Mouse (Mus musculus): ENCODE measurements at regions not wholly inside any gene's neighbourhood (a gene's known extent, or its start where the extent isn't known, plus 50 kb on each side); places are given as distances from the start of the nearest gene placed in this dataset.

- TF ChIP-seq CTCF (IDR thresholded peaks at IDR 0.05; ENCODE audit: control insufficient read depth, insufficient read depth, insufficient read length) (no peak), MAX (IDR thresholded peaks at IDR 0.05) (no peak), USF1 (IDR thresholded peaks at IDR 0.05; ENCODE audit: low read depth) (no peak), MYOD1 (IDR thresholded peaks at IDR 0.05; ENCODE audit: control insufficient read depth, insufficient read length, low read depth) (no peak), FOSL1 (IDR thresholded peaks at IDR 0.05; ENCODE audit: insufficient read depth, low read length, poor library complexity, severe bottlenecking) (no peak)
These were observed 632.6 kb upstream of the Gm10131 start for GRCm38 (mm10) chr8:34744179-34744578.

Data from C2C12 (cell line).